Mouse (Mus musculus) cortical plate, adult 2 months (tissue): Measurements from ENCODE around the gene Evx1.

Experiments
- CTCF ChIP-seq: fragments of 200-500 bp; IDR thresholded peaks from 2 replicates; pipeline ENCODE4 v1.5.1; 2011; ENCODE audit warnings: mild to moderate bottlenecking, control low read depth, low read length; ENCODE audit not compliant: insufficient read depth; ENCODE audit errors: extremely low read depth
- POLR2A ChIP-seq: fragments of 200-500 bp; IDR thresholded peaks from 2 replicates; pipeline ENCODE4 v1.6.1; 2011; ENCODE audit warnings: mild to moderate bottlenecking, low read length, control low read depth; ENCODE audit not compliant: insufficient read depth; ENCODE audit errors: extremely low read depth

DNA sequence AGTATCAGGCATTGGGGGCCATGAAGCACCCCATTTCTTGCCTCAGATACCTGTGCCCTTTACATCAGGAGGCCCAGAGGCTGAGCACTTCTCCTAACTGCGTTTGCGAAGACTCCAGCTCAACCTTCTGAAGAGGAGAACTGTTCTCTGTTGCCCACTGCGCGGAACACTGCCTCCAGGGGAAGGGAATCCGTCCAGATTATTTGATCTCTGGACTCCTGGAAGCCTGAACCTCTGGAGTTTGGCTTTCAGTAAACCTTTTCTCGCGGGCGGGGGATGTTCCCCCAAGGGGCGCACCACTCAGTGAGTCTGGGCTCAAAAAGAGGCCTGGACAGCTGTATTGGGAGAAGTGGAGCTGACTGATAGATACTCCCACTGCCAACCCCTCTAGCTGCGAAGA lies 3.5 kb upstream of the Evx1 start:
- TF ChIP-seq POLR2A, result no peak
- TF ChIP-seq CTCF, result no peak
